Mouse (Mus musculus) liver, adult (tissue): ENCODE results near the gene Ypel3.

Source experiments
- GATA4 ChIP-seq: IDR thresholded peaks from 2 replicates; pipeline ENCODE4 v1.6.1; 2014; ENCODE audit warnings: mild to moderate bottlenecking, low read length; ENCODE audit not compliant: insufficient replicate concordance

Ypel3 gene

DNA sequence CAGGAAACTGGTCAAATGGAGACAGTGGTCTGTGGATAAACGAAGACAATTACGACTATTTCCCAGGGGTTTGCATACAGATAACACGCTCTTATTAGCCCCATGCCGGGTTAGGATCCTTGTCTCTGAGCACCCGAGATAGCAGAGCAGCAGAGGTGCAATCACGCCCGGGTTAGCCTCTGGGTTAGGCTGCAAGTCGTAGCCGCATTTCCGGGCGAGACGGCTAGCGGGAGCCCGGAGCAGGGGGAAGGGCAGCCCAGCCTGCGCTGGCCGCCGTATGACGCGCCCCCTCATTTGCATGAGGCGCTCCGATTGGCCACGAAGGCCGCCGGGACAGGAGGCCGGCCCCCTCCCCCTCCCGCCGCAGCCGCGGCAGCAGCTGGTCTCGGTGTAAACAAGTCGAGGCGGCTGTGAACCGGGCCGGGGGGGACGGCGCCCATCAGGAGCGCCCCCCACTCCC lies at the start of gene Ypel3:
Gene Ypel3 (plus strand): TSS at position 358 of the 460 bp plus-strand sequence.
- peak; percentile 85 for TF ChIP-seq GATA4

- TF ChIP-seq GATA4, result no peak
These were observed 40.6 kb upstream of the Ypel3 start for GRCm38 (mm10) chr7:126736122-126736521.

- no peak for TF ChIP-seq GATA4
These were observed 37.2 kb upstream of the Ypel3 start for GRCm38 (mm10) chr7:126739551-126739950.

DNA sequence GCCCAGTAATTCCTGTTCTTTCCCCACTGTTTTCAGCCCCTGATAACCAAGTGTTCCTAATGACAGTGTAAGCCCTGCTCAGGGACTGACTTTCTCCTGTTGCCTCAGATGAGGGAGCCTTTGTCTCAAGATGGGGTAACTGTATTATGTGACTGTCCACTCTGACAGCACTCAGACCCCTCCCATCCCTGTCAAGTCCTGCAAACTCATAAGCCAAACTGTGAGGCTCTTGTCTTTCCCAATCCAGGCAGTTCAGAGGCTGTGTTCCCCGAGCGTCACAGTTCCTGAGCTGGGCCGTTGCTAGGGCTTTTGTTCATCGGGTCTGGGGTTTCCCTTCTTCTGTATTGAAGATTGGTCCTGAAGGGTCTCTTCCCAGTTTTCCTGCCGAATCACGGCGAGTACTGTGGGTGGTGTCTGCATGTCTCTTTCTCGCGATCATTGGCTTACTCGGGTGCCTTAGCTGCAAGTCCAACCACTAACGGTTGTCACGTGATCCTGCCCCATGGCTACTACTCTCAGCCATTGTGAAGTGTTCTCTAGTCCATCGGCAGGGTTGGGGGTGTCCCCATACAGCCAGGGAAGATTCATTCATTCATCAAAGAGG lies 36.5 kb upstream of the Ypel3 start:
- TF ChIP-seq GATA4, result no peak

DNA sequence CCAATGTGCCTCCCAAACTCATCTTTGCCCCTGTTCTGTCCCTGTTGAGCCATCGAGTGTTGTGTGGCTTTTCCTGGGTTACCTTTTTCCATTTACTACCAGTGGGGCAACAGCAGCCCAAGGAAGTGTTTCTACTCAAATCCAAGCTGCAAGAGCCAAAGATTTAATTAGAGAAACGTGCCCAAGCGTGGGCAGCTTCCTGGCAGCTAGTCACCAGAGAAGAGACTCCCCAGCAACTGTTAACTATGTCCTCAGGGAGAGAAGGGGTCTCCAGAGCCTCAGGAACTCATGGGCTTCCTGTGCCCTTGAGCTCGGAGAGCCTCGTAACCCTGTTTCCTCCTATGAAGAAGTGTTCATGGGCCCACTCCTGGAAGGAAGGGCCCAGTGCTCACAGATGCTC lies 35.8 kb upstream of the Ypel3 start:
- no peak for TF ChIP-seq GATA4

- TF ChIP-seq GATA4, result no peak
These were observed 35.3 kb upstream of the Ypel3 start for GRCm38 (mm10) chr7:126741452-126741851.

DNA sequence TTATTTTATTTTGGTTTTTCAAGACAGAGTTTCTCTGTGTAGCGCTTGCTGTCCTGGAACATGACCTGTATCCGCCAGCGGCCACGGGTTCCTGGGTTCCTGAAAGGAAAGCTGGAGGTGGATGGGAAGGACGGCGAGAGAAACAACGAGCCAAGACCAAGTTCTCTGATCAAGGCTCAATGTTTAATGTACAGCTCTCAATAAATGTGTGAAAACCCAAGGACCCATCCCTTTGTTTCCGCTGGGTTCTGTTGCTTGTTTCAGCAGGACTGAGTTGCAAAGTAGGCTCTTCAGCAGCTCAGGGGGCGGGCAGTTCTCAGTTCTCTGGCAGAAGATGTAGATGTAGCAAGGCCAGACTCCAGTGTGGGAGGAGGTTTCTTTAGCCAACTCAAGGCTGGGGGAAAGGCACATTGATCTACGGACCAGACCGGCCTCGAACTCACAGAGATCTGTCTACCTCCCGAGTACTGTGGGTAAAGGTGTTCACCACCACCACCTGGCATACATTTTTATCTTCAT lies 34.7 kb upstream of the Ypel3 start:
- no peak for TF ChIP-seq GATA4

DNA sequence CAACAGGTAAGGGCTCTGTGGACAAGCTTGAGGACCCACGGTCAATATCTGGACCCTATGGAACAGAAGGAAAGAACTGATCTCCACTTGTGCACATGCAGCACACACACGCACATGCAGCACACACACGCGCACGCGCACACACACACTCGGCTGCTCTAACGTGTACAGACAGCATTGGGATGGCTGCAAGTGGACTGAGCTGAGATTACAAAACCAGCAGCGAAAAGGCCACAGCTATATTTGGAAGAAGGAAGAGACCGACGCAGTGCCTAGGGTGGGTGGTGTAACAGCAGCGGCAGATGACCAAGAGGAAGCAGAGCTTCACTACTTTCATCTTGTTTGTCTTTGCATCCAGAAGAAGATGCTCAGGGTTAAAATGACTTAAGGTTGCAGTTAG lies 30.7 kb upstream of the Ypel3 start:
- TF ChIP-seq GATA4, result no peak

DNA sequence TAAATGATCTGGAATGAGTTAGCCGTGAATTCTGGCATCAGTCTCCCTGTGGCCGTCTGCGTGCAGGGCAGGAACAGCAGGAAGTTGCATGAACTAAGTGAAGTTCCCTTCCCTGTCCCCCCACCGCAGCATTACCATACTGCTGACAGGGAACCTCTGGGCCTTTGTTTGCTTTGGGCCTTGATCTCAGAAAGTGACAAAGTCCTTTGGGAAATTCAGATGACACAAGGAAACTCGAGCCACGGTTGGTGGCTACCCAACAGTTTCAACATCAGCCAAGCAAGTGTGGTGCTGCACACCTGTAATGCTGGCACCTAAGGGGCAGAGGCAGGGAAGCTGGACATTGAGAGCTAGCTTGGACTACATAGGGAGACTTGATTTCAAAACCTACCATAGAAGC lies 30.0 kb upstream of the Ypel3 start:
- no peak for TF ChIP-seq GATA4

- TF ChIP-seq GATA4, result no peak
These were observed 27.9 kb upstream of the Ypel3 start for GRCm38 (mm10) chr7:126748824-126749223.

GRCm38 (mm10) chr7:126749582-126750343 lies 27.0 kb upstream of the Ypel3 start:
- no peak for TF ChIP-seq GATA4

- TF ChIP-seq GATA4, result no peak
These were observed 21.9 kb upstream of the Ypel3 start for GRCm38 (mm10) chr7:126754866-126755265.

DNA sequence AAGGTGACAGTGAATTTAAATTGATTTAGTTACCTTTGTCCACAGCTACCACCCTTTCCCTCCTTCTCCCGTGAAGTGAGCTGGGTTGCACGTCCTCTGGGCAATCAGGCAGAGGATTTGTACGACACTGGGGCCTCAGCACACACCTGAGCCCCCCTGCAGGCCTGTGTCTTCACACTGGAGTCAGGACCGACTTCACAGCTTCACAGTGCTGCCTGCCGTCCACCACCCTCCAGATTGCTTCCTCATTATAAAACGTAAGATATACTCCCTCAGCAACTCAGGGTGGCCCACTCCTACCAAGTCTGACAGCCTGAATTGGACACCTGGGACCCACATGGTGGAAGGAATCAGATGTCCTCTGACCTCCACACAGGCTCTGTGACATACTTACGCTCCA lies 18.2 kb upstream of the Ypel3 start:
- TF ChIP-seq GATA4, result no peak

DNA sequence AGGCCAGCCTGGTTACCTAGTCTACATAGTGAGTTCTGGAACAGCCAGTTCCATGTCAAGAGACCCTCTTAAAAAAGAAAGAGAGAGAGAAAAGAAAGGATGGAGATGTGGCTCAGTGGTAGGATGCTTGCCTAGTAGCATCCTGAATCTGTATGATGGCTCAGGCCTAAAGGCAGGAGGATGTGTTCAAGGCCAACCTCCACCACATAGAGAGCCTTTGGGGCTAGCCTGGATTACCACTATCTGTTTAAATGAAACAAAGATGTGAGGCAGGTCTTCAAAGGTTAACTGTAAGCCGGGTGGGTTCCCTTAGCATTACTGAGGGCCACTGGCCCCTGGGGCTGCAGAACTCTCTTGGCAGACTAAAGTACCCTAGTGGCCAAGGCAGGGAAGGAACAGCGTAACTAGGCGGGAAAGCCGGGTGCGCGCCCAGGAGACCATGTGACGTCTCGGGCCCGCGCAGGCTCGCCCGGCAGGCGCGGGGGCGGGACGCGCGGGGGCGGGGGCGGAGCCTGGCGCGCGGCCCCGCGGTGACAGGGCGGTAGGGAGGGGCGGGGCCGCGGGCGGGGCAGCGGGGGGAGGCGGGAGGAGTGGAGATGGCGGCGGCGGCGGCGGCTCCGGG lies 17.6 kb upstream of the Ypel3 start, which contains the start of gene Mapk3:
Gene Mapk3 (plus strand): TSS at position 552 of the 622 bp plus-strand sequence.
- no peak for TF ChIP-seq GATA4

- TF ChIP-seq GATA4, result no peak
These were observed 16.9 kb upstream of the Ypel3 start for GRCm38 (mm10) chr7:126759672-126760390.
